Mouse (Mus musculus): ENCODE measurements around the gene Lipo2. TPM values are rescaled to one million over a fixed set of nuclear protein-coding genes. Genes with fewer than 3 reads are reported as not detected.

Gene Lipo2
- total RNA-seq (2023), result under 1 TPM in 1 of 2 experiments, not detected in 1; 0.31 TPM

DNA sequence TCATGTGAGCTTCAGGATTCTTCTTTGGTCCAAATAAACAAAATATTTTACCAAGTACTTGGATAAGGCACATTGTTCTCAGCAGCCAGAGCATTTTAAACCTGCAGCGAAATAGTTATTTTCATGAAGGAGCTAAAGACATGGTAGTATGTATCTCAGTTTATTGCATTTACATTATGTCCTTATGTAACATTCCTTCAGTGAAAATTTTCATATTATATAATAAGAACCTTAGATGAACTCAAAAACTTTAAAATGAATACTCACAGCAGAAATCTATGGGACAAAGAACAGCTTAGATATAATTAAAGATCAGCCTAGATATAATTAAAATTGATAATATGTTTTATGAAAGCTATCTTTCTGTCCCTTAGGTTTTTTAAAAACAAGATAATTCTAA lies at the start of gene Lipo2:
Lipo2 (minus strand) TSS at position 101 of the 400 bp plus-strand sequence.

DNA sequence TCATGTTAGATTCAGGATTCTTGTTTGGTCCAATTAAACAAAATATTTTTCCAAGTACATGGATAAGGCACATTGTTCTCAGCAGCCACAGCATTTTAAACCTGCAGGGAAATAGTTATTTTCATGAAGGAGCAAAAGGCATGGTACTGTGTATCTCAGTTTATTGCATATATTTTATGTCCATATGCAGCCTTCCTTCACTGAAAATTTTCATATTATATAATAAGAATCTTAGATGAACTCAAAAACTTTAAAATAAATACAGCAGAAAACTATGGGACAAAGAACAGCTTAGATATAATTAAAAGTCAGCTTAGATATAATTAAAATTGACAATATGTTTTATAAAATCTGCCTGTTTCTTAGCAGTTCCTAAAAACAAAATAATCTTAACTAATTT lies 36.2 kb upstream of the Lipo2 start, which contains the start of gene Lipo1:
Lipo1 (minus strand) TSS at position 101 of the 400 bp plus-strand sequence.

DNA sequence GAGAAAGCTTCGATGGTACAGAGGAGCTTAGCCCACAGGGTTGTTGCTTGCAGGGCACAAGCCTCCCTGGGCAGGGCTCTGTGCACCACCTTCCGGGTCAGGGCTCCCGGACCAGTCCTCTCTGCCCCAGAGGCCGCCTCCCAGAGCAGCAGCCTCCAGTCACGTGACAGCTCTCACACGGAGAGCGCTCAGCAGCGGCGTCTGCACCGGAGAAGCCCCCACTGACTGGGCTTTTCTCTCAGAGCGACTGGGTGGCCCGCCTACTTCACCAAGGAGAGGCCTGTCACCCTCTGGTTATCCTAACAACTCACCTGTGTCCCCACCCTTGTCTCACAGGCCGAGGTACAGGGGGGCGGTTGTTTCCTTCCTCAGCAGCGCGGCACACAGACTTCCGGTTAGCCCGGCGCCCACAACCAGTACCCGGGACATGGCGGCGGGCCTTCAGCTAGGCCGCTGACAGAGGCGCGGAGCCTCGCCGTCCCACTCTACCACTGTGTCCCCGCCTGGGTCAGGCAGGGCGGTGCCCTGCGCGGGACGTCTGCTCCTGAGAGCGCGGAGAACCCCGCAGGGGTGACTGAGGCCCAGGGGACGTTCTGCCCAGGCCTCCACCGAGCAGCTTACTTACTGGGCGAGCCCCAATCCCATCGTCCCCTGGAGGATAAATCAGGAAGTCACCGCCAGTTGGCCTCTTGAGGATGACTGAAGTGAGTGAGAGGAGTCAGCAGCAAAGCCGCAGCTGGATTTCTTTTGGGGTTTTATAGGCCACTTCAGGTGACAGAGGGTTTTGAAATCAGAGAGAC lies 10.3 kb upstream of the Lipo2 start, which contains the start of gene Lipo3:
Lipo3 (minus strand) TSS at position 665 of the 800 bp plus-strand sequence.

Other genes with a start within 250 kb of the Lipo2 start
- under 1 TPM in 1 of 2 experiments, not detected in 1; 0.26 TPM for gene Lipo4, start 233.6 kb downstream of the Lipo2 start, total RNA-seq (2023)
- not detected for gene Gm8978, start 126.1 kb downstream of the Lipo2 start, total RNA-seq (2023)
- 1 to 10 TPM; 6.0 to 9.9 TPM for gene Lipo3, start 10.6 kb upstream of the Lipo2 start, total RNA-seq (2023)
- gene Lipo1, start 36.1 kb upstream of the Lipo2 start, total RNA-seq (2023), result not detected
- not detected for gene Lipf, start 209.8 kb upstream of the Lipo2 start, total RNA-seq (2023)

Data from monocyte, adult 59 days (primary cell).